Mouse (Mus musculus) ES-E14 (cell line): Measurements from ENCODE around the gene Zfp639.

Experiments used
- MAFK ChIP-seq: IDR thresholded peaks from 2 replicates; pipeline ENCODE4 v1.6.1; 2014; ENCODE audit warnings: mild to moderate bottlenecking, low read depth, low read length, inconsistent platforms; ENCODE audit not compliant: insufficient read depth
- ZC3H11A ChIP-seq: IDR thresholded peaks from 2 replicates; pipeline ENCODE4 v1.6.1; 2012; ENCODE audit warnings: low read depth, mild to moderate bottlenecking, inconsistent platforms, low read length, borderline replicate concordance
- ZNF384 ChIP-seq: IDR thresholded peaks from 2 replicates; pipeline ENCODE4 v1.6.1; 2012; ENCODE audit warnings: low read depth, low read length, inconsistent platforms

DNA sequence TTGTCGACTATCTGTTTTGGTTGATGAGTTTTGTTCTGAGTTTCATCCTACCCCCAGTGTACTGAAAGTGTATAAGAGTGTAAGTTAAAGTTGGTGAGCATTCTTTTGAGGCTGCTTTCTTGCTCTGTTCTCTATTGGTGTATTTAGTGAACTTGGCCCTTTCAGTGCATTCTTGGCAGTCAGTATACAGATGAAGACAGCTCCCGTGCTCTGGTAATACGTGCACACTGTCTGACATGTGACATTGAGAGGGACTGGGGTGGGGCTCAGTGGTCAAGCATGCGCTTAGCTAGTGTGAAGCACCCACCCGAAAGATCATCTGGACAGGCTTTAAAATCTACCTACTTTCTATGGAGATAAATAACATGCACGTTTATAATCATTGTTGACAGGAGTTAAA lies 53.3 kb downstream of the Zfp639 start:
- no peak for TF ChIP-seq ZNF384
- no peak for TF ChIP-seq MAFK
- TF ChIP-seq ZC3H11A: no peak
